Comparison of ENCODE assay signal across 8 mouse cellular contexts in the genomic region with DNA sequence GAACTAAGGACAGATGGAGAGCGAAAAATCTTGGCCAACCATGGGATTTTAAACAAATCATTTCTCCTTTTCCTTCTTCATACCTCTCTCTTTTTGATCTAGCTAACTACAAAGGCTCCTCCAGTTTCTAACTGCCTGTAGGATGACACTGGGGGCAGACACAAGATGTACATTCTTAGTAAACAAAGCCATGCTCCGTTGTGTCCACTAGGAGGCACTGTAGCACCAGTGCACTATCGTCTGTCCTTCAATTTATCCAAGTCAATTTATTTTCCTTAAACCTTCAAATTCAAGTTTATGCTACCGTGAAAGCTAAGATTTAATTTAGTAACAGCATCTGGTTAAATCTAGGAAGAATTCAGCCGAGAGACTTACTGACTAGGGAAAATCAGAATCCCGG. TPM values are rescaled to one million over a fixed set of nuclear protein-coding genes. Genes with fewer than 3 reads are reported as not detected.
DNase-seq lines count a peak whose midpoint lies in the region; ATAC-seq and TF ChIP-seq lines count a peak whose summit lies in the region.

No protein-coding gene starts in this region.

- no peak for ATAC-seq in liver, embryonic 11.5 days (replicated peaks; ENCODE audit: low FRiP score)

- no peaks in the 10 kb centered on the region for H3K27me3 ChIP-seq in liver, adult 2 months (ENCODE audit: control insufficient read depth, insufficient read depth, low read length)
- no peaks in the 10 kb centered on the region for H3K27me3 ChIP-seq in liver, embryonic 11.5 days (replicated peaks; ENCODE audit: control insufficient read depth, insufficient read depth, low read length)

- 29% methylated on average over 6 of the region's 6 CpGs for WGBS in liver, adult 2 months
- WGBS in liver, embryonic 11.5 days, result 15% methylated on average over 6 of the region's 6 CpGs

- DNase-seq in adrenal gland, postnatal 25 days, result peak; percentile 47
- no peak for DNase-seq in adrenal gland, postnatal 4 days (ENCODE audit: low spot score in 2 of 2)
- peak; percentile 49 for DNase-seq in liver, adult 2 months (ENCODE audit: extremely low read depth, low read depth, low spot score)
- DNase-seq in liver, embryonic 11.5 days (ENCODE audit: low spot score), result no peak
- DNase-seq in c-Kit-positive CD71-negative TER-119-negative erythroid progenitor cells, embryonic 14.5 days (ENCODE audit: low read depth), result peak; percentile 59
- peak; percentile 74 for DNase-seq in hindlimb bud, embryonic 11.5 days (ENCODE audit: extremely low spot score, low read depth, low spot score)
- DNase-seq in lung, postnatal 36 days, result peak; percentile 77
- DNase-seq in thymus, postnatal 36 days, result peak; percentile 55 to 57

- 0 out of 2 replicates have a peak, but pooled peaks cover under 1% of the 10 kb centered on the region for H3K4me1 ChIP-seq in liver, adult 2 months (ENCODE audit: control insufficient read depth, insufficient read depth, low read length)
- no peaks in the 10 kb centered on the region for H3K4me1 ChIP-seq in liver, embryonic 11.5 days (replicated peaks; ENCODE audit: control insufficient read depth, insufficient read depth, low read length)

- H3K9me3 ChIP-seq in liver, embryonic 11.5 days (ENCODE audit: control insufficient read depth, low read length), result no peaks in the 10 kb centered on the region

- no peak overlapping the region for H3K4me3 ChIP-seq in liver, adult 2 months (ENCODE audit: insufficient read depth, low read depth, low read length)
- no peak overlapping the region for H3K4me3 ChIP-seq in liver, embryonic 11.5 days (ENCODE audit: low read depth, low read length)

- TF ChIP-seq POLR2A in liver, adult 2 months (IDR thresholded peaks at IDR 0.05; ENCODE audit: extremely low read depth, insufficient read depth, low read length), result no peak

- peak; percentile 70 for TF ChIP-seq CTCF in liver, adult 2 months (IDR thresholded peaks at IDR 0.05; ENCODE audit: low read depth, low read length)

- no peaks in the 10 kb centered on the region for H3K79me2 ChIP-seq in liver, adult 2 months (ENCODE audit: control insufficient read depth, insufficient read depth, low read length)

- no peak overlapping the region for H3K9ac ChIP-seq in liver, adult 2 months (ENCODE audit: low read depth, low read length)
- no peak overlapping the region for H3K9ac ChIP-seq in liver, embryonic 11.5 days (ENCODE audit: low read depth, low read length)

- H3K4me2 ChIP-seq in liver, embryonic 11.5 days, result no peak overlapping the region

- no peaks in the 10 kb centered on the region for H3K36me3 ChIP-seq in liver, adult 2 months (ENCODE audit: control insufficient read depth, insufficient read depth, low read length)
- H3K36me3 ChIP-seq in liver, embryonic 11.5 days (ENCODE audit: control insufficient read depth, insufficient read depth, low read length), result no peaks in the 10 kb centered on the region

- H3K27ac ChIP-seq in liver, adult 2 months (replicated peaks; ENCODE audit: insufficient read depth, low read depth, low read length), result no peak overlapping the region
- H3K27ac ChIP-seq in liver, embryonic 11.5 days (ENCODE audit: low read depth, low read length), result no peak overlapping the region

RNA-seq across cellular contexts. Expression of gene Agps, which starts 45.9 kb away (rescaled TPM):
- 39.8 and 46.6 TPM in 2 replicates for total RNA-seq in adrenal gland, postnatal 25 days (2021)
- total RNA-seq in adrenal gland, postnatal 4 days (2021), result 10 to 100 TPM; 39.0 to 52.5 TPM
- total RNA-seq in liver, adult 2 months (2014; rRNA removed), result 10.6 and 10.9 TPM in 2 replicates
- polyA plus RNA-seq in liver, adult 2 months (2012; rRNA removed), result 1.3 and 1.6 TPM in 2 replicates
- 38.2 and 40.0 TPM in 2 replicates for polyA plus RNA-seq in liver, embryonic 11.5 days (2014; fragmentation: Nextera tagmentation; extraction: Ambion mirVana)

Comparison
In these comparisons a context has a peak if more than half of its experiments do, and no peak if none do; other contexts are left out.
1. DNase-seq: peak in adrenal gland, postnatal 25 days (single experiment), liver, adult 2 months (single experiment), c-Kit-positive CD71-negative TER-119-negative erythroid progenitor cells, embryonic 14.5 days (single experiment), hindlimb bud, embryonic 11.5 days (single experiment), lung, postnatal 36 days (single experiment) and thymus, postnatal 36 days (2 of 2); none in adrenal gland, postnatal 4 days (0 of 2) and liver, embryonic 11.5 days (single experiment).